Mouse (Mus musculus) limb, embryonic 10.5 days (tissue): Measurements from ENCODE around the gene Fmod. TPM values are rescaled to one million over a fixed set of nuclear protein-coding genes. Genes with fewer than 3 reads are reported as not detected.

Source experiments
- DNase-seq: peaks from one replicate; pipeline ENCODE4 v3.0.0-alpha.2; 2017; ENCODE audit warnings: low spot score
- H3K27ac ChIP-seq: fragments of 300-500 bp; sonication (generic); 2 replicates; pipeline ENCODE4 v1.5.1; 2016; ENCODE audit warnings: mild to moderate bottlenecking
- H3K27me3 ChIP-seq: fragments of 300-500 bp; sonication (generic); 2 replicates; pipeline ENCODE4 v1.6.1; 2016; ENCODE audit warnings: low read depth, mild to moderate bottlenecking; ENCODE audit not compliant: poor library complexity, severe bottlenecking
- H3K36me3 ChIP-seq: fragments of 300-500 bp; sonication (generic); 2 replicates; pipeline ENCODE4 v1.6.1; 2016; ENCODE audit warnings: mild to moderate bottlenecking, moderate library complexity
- H3K4me1 ChIP-seq: fragments of 300-500 bp; sonication (generic); 2 replicates; pipeline ENCODE4 v1.6.1; 2016
- H3K4me3 ChIP-seq: fragments of 300-500 bp; sonication (generic); 2 replicates; pipeline ENCODE4 v1.5.1; 2016; ENCODE audit warnings: mild to moderate bottlenecking, moderate library complexity
- H3K9me3 ChIP-seq: fragments of 300-500 bp; sonication (generic); replicated peaks from 2 replicates; pipeline ENCODE4 v1.6.1; 2016; ENCODE audit warnings: mild to moderate bottlenecking
- WGBS: fragments of 180-500 bp; shearing (Covaris S2); methylation state at CpG from one replicate; pipeline ENCODE4 v1.1.7; 2016; 5-methylcytosine and 5-hydroxymethylcytosine counted together
- polyA plus RNA-seq: library from polyadenylated mRNA; unstranded; fragments of >200 nt; fragmentation: Nextera tagmentation; extraction: Ambion mirVana; gene quantifications from 2 replicates; pipeline ENCODE4 v1.2.1, GENCODE M21; 2016

The Fmod gene
- polyA plus RNA-seq, 1 experiment from 2014 or later, result 2.4 TPM

- Histone ChIP-seq H3K4me1 (peaks cover 43% of the 10 kb centered on the region), H3K36me3 (no peaks in the 10 kb centered on the region), H3K27me3 (peaks cover 26% of the 10 kb centered on the region; the same call in 1 of the 2 replicates), H3K27ac (0 out of 2 replicates have a peak overlapping the region, but pooled peaks have one; percentile 19), H3K4me3 (no peak overlapping the region), H3K9me3 (no peaks in the 10 kb centered on the region)
- 87% methylated on average over 4 of the region's 4 CpGs for WGBS
- no peak for DNase-seq
Observed at GRCm38 (mm10) chr1:134095721-134096120, 58.7 kb downstream of the Fmod start.

- H3K27ac ChIP-seq, result 0 out of 2 replicates have a peak overlapping the region, but pooled peaks have one; percentile 19
- no peaks in the 10 kb centered on the region for H3K9me3 ChIP-seq
- WGBS, result 81% methylated on average over 14 of the region's 14 CpGs
- no peaks in the 10 kb centered on the region for H3K36me3 ChIP-seq
- no peak for DNase-seq
- H3K27me3 ChIP-seq, result peaks cover 24% of the 10 kb centered on the region; the same call in 1 of the 2 replicates
- no peak overlapping the region for H3K4me3 ChIP-seq
- H3K4me1 ChIP-seq, result peaks cover 43% of the 10 kb centered on the region
Observed at GRCm38 (mm10) chr1:134096264-134096934, 59.3 kb downstream of the Fmod start.

- Histone ChIP-seq H3K4me3 (no peak overlapping the region), H3K27me3 (peaks cover 20% of the 10 kb centered on the region; the same call in 1 of the 2 replicates), H3K9me3 (no peaks in the 10 kb centered on the region), H3K27ac (no peak overlapping the region), H3K4me1 (peaks cover 39% of the 10 kb centered on the region), H3K36me3 (no peaks in the 10 kb centered on the region)
- 94% methylated on average over 7 of the region's 7 CpGs for WGBS
- DNase-seq, result no peak
Observed at GRCm38 (mm10) chr1:134097080-134097855, 60.2 kb downstream of the Fmod start.

Other genes with a start within 250 kb of the Fmod start
- 2.5 and 3.5 TPM in 2 replicates for gene Atp2b4, start 236.2 kb upstream of the Fmod start, polyA plus RNA-seq
- gene Optc, start 129.3 kb upstream of the Fmod start, polyA plus RNA-seq, result 0.24 and 0.41 TPM in 2 replicates
- 0.18 and 0.56 TPM in 2 replicates for gene Prelp, start 115.8 kb upstream of the Fmod start, polyA plus RNA-seq
- gene Btg2, start 41.9 kb downstream of the Fmod start, polyA plus RNA-seq, result 10.1 and 17.7 TPM in 2 replicates
- gene Chit1, start 74.0 kb downstream of the Fmod start, polyA plus RNA-seq, result not detected in 2 replicates
- gene Chil1, start 144.9 kb downstream of the Fmod start, polyA plus RNA-seq, result 0.80 TPM in 1 of 2 replicates, not detected in the other
- 0.56 and 0.98 TPM in 2 replicates for gene Mybph, start 156.2 kb downstream of the Fmod start, polyA plus RNA-seq
- 0.06 and 0.69 TPM in 2 replicates for gene Adora1, start 198.2 kb downstream of the Fmod start, polyA plus RNA-seq